Mouse (Mus musculus) small intestine, adult 2 months (tissue): ENCODE data around the gene Ms4a7.

ENCODE experiments used
- CTCF ChIP-seq: fragments of 200-500 bp; IDR thresholded peaks from 2 replicates; pipeline ENCODE4 v1.5.1; 2012; ENCODE audit warnings: low read depth, mild to moderate bottlenecking, control low read depth, inconsistent platforms, low read length, moderate library complexity, mixed read lengths; ENCODE audit not compliant: insufficient replicate concordance, insufficient read length; ENCODE audit errors: extremely low read depth
- POLR2A ChIP-seq: fragments of 200-500 bp; IDR thresholded peaks from 2 replicates; pipeline ENCODE4 v1.6.1; 2012; ENCODE audit warnings: low read depth, mild to moderate bottlenecking, control low read depth, inconsistent platforms, low read length, moderate library complexity

DNA sequence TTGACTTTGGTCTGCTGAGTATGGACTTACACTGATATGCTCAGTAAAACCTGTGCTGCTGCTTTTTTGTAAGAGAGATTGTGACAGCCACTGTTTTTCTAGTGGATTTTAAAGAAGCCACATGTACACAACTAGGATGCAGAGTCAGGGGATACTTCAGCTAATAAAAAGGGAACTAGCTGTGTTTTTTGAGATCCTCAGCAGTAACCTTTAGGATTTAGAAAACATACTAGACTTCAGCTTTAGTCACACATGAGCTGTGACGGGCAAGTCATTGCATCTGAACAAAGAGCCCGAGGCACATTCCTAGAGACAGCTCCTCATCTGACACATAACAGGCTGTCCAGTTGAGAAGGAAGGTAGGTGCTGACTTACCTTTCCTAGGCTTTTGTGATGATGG is 39.3 kb upstream of the Ms4a7 start, which contains the start of gene Ms4a4a:
- TF ChIP-seq POLR2A (no peak), CTCF (no peak)
